Mouse (Mus musculus): ENCODE data around the gene Gm17387.

The Gm17387 gene

DNA sequence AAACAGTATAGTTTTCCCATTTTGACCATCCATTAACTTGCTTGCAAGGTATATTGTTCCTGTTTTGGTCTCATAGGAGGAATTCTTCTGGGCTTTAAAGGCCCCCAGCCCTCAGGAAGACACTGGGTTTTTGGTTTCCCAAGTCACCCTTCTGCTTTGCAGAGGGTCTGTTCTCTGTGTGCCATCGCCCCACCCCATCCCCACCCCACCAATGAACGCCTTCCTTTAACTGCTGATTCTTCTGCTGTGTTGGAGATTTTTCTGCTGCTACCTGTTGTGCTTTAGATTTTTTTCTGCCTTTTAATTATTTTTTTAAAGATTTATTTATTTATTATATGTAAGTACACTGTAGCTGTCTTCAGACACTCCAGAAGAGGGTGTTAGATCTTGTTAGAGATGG lies at the start of gene Gm17387:
Gene Gm17387 (plus strand): TSS at position 301 of the 400 bp plus-strand sequence.
- CTCF ChIA-PET, result no interaction called here

DNA sequence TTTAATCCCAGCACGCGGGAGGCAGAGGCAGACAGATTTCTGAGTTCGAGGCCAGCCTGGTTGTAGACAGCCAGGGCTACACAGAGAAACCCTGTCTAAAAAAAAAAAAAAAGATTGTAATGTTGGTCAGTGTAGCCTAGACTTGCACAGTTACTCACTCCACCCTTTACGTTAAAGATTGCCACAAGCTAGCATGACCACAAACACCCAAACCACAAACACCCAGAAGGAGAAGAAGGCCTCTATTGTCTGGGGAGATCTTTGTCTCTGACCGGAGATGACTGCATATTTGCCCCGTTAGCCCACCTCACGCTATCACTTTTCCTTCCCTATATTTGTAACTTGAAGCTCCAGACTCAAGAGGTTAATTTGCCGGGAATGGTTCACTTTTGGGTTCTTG lies 47.2 kb upstream of the Gm17387 start:
- CTCF ChIA-PET, result interaction anchor here (0.5 kb wide), 1 partner anchor 40 kb away, joined by 3 read pairs; the partner anchor contains the start of gene Pgghg

DNA sequence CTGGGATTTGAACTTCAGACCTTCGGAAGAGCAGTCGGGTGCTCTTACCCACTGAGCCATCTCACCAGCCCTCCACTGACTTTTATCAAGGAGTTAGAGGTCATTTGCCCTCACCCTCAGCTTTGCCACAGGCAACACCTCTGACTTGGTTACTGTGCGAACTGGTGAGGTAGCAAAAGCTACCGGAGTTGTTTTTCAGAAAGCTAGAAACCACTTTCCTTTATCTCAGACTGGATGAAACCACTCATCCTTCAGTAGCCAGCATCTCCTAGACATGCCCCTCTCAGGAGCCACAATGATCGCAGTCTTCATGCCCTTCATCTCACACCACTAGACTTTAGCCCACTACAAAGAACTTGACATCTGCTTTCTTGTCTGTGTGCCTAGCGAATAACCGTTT lies 46.0 kb upstream of the Gm17387 start:
- CTCF ChIA-PET, result no interaction called here

DNA sequence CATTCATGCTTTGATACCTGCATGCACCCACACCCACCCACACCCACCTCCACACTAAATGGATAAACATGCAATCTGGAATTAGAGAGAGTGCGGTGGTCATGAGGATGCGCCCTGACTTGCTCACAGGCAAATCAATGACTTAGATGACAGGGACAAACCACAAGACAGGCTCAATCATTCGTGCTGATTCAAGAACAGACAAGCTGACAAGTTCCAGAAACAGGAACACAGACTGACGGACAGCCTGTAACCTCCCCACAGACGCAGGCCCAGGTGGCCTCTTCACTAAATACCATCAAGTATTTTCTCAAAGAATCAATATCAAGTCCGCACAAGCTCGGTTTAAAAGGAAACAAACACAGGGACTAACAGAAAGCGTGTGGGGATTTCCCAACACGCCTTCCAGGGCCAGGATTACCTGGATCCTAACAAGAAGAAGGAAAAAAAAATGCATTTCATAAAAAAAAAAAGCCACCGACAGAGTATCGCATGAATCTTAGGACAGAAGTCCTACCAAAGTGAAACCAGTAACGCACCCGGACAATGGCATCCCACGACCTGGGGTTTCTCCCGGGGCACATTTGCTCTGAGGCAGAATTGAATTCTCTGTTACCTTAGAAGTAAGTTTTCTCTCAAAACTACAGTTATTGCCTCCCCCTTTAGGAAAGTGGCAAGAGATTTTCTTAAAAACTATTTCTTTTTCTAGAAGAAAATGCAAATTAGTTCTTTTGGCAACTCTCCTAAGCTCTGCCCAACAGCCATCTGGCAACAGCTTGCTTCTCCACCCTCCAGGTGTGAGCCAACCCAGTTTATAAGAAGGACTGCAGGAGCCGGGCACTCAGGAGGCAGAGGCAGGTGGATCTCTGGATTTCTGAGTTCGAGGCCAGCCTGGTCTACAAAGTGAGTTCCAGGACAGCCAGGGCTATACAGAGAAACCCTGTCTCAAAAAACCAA lies 41.5 kb upstream of the Gm17387 start:
- CTCF ChIA-PET, result no interaction called here

DNA sequence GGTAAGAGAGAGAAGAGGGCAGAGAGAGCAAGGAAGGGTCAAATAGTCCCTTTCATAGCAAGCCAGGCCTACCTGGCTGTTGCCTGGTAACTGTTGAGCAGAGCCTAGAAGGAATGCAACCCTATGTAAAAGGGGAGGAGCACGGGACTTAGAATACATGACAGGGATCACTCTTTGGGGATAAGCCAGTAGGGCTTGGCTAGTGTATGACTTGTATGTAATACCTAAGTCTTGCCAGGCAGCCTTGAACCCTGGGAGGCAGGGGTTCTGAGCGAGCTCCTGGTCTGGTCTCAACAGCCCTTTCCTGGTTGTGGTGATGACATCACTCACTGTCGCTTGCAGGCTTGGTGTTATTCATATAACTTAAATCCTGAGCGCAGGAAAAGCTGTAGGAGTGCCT lies 39.9 kb upstream of the Gm17387 start:
- CTCF ChIA-PET, result no interaction called here

DNA sequence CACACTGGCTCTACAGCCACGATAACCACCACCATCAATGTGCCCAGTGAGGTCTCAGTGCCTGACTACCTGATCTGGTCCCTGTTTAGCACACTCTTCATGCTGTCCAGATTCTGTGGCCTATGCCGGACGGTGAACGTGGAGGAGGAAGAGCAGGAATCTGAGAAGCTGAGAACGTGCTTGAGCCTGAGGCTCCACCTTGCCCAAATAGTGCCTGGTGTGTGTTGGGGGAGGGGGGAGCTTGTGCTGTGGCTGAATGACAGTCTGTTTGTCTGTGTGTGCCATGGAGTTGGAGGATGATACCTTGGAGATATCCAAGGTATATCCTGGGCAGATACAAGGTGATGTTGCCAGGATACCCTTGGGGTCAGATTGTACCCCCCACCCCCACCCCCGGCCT lies 38.7 kb upstream of the Gm17387 start:
- CTCF ChIA-PET, result no interaction called here

DNA sequence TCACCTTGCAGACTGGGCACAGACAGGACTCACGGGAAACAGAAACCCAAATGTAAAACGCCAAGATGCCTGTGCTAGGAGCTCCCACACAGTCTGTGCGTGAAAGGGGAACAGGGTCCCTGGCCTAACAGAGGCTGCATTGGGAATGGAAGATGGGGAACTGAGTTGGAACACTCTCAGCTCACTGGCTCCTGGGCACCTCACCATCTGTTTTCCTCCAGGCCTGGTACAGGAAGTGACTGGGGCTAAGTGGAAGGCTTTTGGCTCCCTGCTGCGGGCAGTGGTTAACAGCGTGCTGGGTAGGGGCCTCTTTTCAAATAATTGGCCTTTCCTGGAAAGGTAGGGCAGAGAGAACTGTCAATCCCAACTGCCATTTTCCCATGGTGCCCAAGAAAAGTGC lies 38.3 kb upstream of the Gm17387 start:
- CTCF ChIA-PET, result no interaction called here

DNA sequence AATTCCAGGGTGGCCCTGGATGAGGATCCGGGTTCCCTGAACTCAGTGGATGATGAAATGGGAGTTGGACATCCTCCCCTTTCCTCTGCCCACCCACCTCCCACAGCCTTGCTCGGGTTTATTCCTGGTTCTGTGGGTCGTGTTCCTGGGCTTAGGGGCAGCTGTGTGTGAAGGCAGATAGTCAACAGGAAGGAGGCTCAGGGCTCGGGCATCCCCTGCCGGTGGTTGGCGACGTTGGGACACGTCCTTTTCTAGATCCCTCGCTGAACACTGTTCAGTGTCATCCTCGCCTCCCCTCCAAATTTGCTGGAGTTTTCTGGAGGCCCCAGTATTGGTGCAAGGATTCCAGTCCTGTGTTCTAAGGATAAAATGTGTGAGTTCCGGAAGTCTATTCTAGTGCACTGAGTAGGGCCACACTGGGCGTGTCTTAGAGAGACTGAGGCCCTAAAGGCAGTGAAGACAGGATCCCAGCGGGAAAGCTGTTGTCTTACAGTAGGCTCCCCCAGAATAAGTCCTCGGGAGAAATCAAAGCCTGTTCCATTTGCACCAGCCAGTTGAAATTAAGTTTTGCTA lies 37.7 kb upstream of the Gm17387 start:
- CTCF ChIA-PET, result no interaction called here

DNA sequence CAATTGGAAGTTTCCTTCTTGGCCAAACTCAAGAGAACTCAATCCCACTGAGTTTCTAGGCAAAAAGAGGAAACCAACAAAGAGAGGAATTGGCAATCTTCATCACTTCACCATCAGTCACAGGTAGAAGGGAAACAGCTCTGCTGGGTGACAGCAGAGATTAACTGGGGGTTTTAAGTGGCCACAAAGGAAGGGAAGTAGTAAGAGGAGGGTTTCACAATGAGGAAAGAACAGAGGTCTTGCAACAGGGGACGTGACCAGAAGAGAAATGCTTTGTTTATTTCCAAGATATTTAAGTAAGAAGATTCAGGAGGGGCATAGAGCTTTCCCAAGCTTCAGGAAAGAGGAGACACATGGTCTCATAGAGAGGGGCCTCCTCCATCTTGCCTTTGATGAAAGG lies 31.1 kb upstream of the Gm17387 start:
- CTCF ChIA-PET, result interaction anchor here (0.6 to 0.7 kb wide), 3 partner anchors 25 to 50 kb away, joined by 4 to 12 read pairs (median 7); no protein-coding TSS in a partner anchor

DNA sequence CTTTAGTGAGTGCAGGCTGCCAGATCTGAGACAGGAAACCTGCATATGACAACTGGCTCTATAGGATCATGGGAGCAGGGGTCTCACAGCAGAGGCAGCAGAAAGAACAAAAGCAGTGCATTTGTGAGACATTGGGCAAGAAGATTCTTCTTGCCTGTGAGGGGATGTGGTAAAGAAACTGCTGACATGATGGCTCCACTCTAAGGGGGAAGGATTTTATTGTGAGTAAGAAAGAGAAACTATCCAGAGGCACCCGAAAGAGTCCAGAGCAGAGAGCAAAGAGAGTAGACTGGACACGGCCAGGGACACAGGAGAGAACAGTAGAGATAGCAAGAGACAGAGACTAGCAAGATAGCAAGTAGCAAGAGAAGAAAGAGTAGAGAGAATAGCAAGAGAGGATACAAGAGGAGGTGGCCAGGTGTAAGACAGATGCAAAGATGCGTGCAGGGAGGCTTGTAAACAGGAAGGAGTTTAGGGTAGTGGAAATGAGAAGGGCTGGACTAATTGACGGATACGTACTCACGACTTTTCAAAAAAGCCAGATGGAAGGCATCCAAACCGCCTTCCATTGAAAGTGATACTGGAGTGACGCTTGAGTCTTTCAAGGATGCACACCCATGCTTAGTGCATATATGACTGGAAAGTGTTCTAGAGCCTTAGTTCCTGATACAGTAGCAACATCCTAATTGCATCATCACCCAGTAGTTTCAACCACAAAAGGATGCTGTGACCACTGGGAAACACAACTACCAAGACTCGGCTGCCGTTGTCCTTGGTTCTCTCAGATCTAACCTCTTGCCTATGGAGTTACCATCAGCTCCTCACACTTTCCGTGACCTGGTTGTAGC lies 29.9 kb upstream of the Gm17387 start:
- CTCF ChIA-PET, result no interaction called here

DNA sequence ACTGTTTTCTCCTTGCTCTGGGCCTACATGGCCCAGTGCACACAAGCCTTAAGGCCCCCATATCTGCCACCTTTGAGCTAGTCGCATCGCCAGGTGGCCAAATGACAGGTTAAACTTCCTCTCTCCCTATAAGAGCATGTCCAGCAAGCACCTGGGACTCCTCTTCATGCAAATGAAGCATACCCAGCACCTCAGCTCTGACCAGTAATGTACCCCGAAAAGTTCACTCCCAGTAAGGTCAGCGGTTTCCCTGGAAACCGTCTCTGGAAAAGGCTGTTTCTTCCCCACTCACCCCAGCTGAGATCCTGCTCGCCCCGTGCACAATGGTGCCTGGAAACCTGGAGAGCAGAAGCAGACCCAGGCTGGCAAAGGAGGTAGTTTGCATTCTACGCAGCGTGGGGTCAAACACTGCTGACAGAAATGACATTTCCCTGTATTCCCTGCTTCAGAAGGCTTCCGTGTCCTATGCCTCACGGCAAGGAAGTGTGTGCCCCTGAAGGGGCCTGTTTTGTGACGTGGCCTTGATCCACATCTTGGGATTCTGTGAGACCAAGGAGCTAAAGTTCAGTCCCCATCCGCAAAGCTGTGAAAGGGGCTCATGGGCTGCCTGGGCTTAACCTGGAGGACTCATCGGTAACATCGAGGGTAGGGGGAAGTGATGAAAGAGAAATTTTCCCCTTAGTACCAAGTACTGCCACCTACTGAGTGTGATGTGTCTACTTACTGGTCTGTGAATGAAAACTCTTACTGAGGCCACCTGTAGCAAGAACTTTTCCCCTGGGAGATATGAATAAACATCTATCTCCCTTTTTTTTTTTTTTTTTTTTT lies 27.8 kb upstream of the Gm17387 start:
- CTCF ChIA-PET, result no interaction called here

DNA sequence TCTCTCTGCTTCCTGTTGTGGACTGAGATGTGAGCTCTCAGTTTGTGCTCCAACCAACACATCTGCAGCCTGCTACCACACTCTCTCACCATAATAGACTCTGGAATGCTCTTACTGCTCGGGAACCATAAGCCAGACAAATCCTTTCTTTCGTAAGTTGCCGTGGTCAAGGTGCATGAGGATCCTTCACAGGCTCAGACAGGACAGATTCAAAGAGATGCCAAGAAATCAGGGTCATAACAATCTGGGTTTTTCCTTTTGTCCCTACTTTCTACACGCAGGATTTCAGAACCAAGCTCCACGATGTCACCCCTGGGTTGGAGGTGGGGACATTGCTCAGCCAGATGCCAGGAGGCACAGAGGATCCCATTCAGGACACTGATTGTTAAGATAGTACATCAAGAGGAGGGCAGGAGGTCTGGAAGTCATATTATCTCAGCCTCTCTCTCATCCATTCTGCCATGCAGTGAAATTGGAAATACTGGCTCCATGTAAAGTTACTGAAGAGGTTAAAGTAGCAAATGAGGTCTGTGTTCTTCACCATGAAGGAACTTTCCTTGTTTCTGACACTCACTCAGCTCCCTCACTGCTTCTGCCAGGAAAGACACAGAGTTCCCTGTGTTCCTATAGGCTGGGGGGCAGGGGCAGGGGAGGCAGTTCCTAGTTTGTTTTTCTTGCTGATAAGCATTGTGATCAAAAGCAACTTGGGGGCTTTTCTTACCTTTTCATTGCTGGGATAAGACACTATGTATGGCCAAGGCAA lies 25.5 kb upstream of the Gm17387 start:
- CTCF ChIA-PET, result no interaction called here

DNA sequence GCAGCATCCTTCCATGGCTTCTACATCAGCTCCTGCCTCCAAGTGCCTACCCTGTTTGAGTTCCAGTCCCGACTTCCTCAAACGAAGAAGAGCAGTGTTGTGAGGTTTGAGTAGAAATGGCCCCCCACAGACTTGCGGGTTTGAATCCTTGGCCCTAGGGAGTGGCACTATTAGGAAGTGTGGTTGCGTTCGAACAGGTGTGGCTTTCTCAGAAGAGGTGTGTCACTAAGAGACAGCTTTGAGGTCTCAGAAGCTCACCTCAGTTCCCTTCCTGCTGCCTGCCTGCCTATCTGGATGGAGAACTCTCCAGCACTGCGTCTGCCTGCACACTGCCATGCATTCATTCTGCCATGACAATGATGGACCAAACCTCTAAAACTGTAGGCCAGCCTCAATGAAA lies 22.5 kb upstream of the Gm17387 start:
- CTCF ChIA-PET, result no interaction called here

DNA sequence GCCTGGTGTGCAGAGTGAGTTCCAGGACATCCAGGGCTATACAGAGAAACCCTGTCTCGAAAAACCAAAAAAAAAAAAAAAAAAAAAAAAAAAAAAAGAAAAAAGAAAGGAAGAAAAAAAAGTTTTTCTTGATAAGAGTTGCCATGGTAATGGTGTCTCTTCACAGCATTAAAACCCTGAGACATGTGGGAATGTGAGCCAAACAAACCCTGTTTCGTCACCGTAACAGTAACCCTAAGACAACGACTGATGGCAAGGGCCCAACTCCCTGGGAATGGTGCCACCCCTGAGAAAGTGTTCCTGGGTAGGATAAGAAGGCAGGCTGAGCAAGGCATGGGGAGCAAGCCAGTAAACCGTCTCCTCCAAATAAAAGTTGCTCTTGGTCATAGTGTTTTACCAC lies 22.0 kb upstream of the Gm17387 start:
- CTCF ChIA-PET, result no interaction called here

DNA sequence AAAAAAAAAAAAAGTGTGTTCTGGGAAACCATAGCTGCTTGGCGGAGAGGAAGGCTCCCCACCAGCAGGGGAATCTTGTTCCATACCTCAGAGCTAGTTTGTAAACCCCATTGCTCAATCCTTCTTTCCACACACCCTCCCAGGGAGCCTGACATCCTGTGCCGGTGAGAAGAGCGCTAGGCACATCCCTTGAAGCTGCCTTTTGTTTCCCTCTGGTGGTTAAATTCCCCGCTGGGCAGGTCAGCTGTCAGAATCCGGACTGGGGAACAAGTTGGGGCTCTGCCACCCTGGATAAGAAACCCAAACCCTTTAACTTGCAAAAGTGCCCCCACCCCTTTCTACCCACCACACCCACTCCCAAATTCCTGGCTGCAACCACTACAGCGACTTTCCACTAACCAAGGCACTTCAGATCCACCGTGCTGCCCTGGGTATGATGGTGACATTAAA lies 20.6 kb upstream of the Gm17387 start:
- CTCF ChIA-PET, result no interaction called here

DNA sequence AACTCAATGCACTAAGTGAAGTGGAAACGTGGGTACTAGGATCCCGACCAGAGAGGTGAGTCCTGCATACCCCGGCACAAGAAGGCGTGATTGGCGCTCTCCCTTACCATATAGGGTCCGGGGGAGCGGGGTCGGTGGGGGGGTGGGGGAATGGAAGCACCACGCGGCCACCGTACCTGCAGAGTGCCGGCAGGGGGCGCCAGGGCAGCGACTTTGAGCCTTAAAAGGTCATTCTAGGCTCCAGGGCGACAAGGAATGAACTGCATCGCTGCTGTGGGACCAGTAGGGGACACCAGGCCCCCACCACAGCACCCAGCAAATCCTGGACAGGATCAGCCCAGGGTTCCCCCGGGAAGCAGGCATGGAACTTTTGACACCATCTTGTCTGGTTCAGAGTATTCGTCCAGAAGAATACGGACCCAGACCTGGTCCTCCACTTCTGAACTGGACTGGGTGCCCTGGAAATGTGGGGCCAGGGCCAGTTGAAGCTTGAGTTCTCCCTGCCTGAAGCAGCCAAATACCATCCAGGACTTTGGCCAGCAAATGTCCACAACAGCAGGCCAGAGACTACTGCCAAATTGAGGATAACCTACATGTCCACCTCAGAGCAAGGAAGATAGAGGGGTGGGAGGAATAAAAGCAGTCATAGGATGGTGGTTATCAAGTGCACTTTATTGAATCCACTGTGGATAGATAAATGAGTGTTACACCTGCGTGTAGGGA lies 19.8 kb upstream of the Gm17387 start:
- CTCF ChIA-PET, result interaction anchor here (0.7 kb wide), 1 partner anchor 363 kb away, joined by 5 read pairs; no protein-coding TSS in a partner anchor

DNA sequence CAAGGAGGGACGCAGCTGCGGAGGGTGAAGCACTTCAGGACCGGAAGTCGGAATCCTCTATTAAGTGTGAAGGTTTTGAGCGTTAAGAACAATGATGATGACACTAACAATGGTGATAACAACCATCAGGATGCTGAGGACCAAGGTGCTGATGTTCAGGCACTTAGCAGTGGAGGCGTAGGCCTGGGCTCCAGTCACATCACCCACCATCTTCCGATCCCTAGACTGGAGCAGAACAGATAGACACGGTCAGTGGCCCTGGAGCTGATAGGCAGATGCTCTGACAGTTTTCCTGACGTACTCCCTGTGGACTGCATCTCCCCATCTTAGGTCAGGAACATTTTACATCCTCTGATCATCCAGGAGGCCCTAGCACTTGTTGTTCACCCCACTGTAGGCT lies 19.3 kb upstream of the Gm17387 start:
- CTCF ChIA-PET, result interaction anchor here (0.7 kb wide), 1 partner anchor 363 kb away, joined by 5 read pairs; no protein-coding TSS in a partner anchor

DNA sequence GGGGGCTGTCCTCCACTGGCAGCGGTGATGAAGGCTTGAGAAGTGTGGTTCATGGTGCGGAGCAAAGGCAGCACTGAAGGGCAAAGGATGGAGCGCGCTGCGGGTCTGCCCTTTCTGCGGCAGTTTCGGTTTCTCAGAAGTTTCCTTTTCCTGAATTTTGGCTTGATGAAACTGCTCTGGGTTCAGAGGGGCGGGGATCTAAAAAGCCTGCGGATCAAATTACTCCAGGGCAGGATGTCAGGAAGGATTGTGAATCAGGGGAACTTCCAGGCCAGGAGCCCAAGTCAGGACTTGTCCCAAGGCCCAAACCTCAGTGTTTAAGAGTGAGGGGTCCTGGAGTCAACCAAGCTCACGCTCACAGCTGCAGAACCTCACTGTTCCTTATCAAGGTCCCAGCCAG lies 18.3 kb upstream of the Gm17387 start, which contains the start of gene Ifitm3:
Gene Ifitm3 (minus strand): TSS at position 178 of the 400 bp plus-strand sequence.
- CTCF ChIA-PET, result no interaction called here

DNA sequence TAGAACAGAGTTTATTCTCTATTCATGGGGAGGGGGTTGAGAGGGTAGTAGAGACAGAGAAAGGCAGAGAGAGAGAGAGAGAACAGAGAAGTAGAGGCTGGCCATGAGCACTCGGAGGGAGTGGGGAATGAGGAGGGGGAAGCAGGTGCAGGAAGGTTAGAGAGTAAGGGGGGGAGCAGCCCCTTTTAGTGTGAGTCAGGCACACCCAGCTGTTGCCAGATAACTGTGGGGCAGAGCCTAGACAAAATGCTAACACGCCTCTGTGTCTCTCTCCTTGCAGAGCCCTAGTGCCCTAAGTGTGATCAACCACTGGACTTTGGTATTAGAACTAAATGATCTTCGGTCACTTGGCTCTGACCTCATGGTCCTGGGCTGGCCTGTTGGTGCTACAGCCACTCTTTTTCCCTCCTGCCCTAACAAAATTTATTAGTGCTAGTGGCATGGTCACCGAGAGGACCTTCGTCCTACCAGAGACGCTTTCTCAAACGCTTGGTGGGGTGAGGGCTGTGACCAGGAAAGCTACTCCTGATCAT lies 17.6 kb upstream of the Gm17387 start:
- CTCF ChIA-PET, result no interaction called here

Data from spleen, embryonic (tissue).